Mouse (Mus musculus) layer of hippocampus, adult 6 months (tissue): ENCODE results near the gene Cdkal1. TPM values are rescaled to one million over a fixed set of nuclear protein-coding genes. Genes with fewer than 3 reads are reported as not detected.

Experiments used
- long read RNA-seq, 2 experiments: library from polyadenylated mRNA; unstranded; transcript quantifications; one replicate each; pipeline ENCODE4 v2.0.0; 2019 to 2020
- polyA plus RNA-seq: library from polyadenylated mRNA; unstranded; fragments of <200 nt; fragmentation: Nextera tagmentation; gene quantifications from 2 replicates; pipeline ENCODE4 v1.2.3, GENCODE M21; 2021

The Cdkal1 gene
- 6.8 and 7.2 TPM in 2 replicates for polyA plus RNA-seq
- long read RNA-seq, experiment 1, transcript Cdkal1-201 (16 exons, 2,629 nt): major isoform, 10 of 23 reads
- long read RNA-seq, experiment 1, partial matches to known transcripts: 10 of 23 reads
- long read RNA-seq, experiment 1, other reads (novel, unspliced or antisense): 2 of 23 reads
- long read RNA-seq, experiment 2, transcript Cdkal1-201 (16 exons, 2,629 nt): major isoform, 30 of 46 reads
- long read RNA-seq, experiment 2, partial matches to known transcripts: 7 of 46 reads
- long read RNA-seq, experiment 2, other reads (novel, unspliced or antisense): 5 of 46 reads

DNA sequence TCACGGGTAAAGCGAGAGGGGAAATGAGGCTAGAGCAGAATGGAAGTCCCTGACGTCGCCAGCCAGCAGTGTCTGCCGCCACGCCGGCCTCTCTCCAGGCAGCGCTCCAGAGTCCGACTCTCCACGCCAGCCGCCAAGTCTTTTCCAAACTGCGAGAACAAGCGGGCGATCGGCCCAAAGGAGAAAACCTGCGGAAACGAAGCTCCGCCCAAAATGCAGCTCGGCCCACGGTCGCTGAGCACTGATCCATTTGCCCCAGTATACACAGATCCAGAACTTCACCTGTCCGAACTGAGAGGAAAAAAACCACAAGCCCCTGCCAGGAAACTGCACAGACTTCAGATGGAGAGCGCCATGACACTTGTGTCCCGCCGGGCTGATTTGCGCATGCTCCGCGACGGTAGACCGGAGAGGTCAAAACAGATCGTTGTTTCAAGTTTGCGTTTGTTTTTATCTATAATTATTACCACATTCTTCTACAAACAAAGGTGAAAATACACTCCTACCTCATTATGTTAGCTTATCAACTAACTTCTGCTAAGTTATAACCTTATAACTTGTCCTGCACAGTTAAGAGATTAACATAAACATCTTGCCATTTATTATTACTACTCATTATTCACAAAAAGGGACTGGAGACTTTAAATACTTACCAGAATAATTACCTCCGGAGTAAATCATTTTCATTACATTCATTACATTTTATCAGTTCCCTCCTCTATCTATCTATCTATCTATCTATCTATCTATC is at the start of gene Cdkal1:
Gene Cdkal1 (minus strand): TSS at position 394 of the 751 bp plus-strand sequence.

Other genes with a start within 250 kb of the Cdkal1 start
- gene E2f3, start 130.4 kb upstream of the Cdkal1 start, polyA plus RNA-seq: 3.8 and 4.0 TPM in 2 replicates